Mouse (Mus musculus): ENCODE data around the gene Sugp1. TPM values are rescaled to one million over a fixed set of nuclear protein-coding genes. Genes with fewer than 3 reads are reported as not detected.

The Sugp1 gene
- polyA plus RNA-seq, 1 experiment = not detected

DNA sequence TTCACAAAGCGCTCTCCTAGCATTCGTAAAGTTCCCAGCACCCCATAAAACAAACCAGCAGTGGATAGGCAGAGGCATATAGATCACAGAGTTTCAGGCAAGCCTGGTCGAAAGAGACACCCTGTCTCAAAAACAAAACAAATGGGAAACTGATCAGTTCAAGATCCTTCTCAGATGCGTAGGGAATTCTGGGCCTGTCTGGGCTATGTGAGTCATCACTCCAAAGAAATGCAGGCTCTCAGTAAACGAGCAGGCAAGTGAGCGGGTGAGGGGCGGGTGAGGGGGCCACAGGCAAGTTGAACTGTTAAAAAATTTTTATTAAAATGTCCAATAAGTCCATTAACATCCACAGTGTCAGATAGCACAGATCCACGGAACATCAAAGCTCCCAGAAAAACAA lies 50.2 kb downstream of the Sugp1 start:
- no peak for TF ChIP-seq CTCF (IDR thresholded peaks at IDR 0.05; ENCODE audit: insufficient read depth, low read depth, low read length)
- TF ChIP-seq POLR2A (IDR thresholded peaks at IDR 0.05; ENCODE audit: insufficient read depth, low read depth, low read length) = no peak
- WGBS = 56% methylated on average over 8 of the region's 8 CpGs

DNA sequence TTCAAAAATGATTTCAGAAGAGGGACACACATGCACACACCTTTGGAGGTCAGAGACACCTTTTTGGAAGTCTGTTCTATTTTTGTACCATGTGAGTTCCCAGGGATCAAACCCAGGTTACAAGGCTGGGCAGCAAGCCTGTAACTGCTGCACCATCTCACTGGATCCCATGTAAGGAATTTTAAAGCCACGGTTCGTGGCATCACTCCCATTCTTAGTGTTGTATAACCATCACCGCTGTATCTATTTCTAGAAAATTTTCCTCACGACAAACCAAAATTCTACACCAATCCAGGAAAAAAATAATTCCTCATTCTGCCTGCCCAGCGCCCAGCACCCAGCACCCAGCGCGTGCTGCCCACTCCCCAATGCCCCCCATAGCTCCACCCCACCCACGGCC lies 56.7 kb downstream of the Sugp1 start:
- H3K4me3 ChIP-seq (ENCODE audit: insufficient read depth, low read depth, low read length) = no peak overlapping the region
- WGBS = 52% methylated on average over 8 of the region's 8 CpGs
- no peak for TF ChIP-seq CTCF (IDR thresholded peaks at IDR 0.05; ENCODE audit: insufficient read depth, low read depth, low read length)
- no peak for TF ChIP-seq POLR2A (IDR thresholded peaks at IDR 0.05; ENCODE audit: insufficient read depth, low read depth, low read length)
- no peak overlapping the region for H3K27ac ChIP-seq (ENCODE audit: insufficient read depth, low read depth, low read length)
- peaks cover 15% of the 10 kb centered on the region for H3K4me1 ChIP-seq (ENCODE audit: control insufficient read depth, insufficient read depth, low read length)

More for the DNA sequence above, 50.2 kb downstream of the Sugp1 start:
- Histone ChIP-seq H3K4me1 (ENCODE audit: control insufficient read depth, insufficient read depth, low read length) (peaks cover 25% of the 10 kb centered on the region), H3K4me3 (ENCODE audit: insufficient read depth, low read depth, low read length) (no peak overlapping the region), H3K27ac (ENCODE audit: insufficient read depth, low read depth, low read length) (0 out of 2 replicates have a peak overlapping the region, but pooled peaks have one; percentile 47)

DNA sequence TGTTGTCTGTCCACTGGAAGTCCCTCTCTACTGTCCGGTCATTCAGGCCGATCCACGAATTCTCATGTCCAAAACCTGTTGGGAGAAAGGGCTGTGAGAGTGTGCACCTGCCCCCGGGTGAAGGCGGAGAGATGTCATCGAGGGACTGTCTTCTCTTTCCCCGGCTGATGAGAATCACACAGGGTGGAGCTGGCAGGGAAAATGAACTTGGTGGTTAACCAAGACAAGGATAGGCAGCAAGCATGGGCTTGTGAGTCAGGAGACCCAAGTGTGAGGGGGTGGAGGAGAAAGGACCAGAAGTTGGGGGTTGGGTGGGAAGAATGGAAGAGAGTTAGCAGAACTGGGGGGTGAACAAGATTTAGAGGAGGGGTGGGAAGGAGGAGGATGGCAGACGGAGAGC lies 57.6 kb downstream of the Sugp1 start:
- WGBS = 58% methylated on average over 8 of the region's 8 CpGs
- H3K4me3 ChIP-seq (ENCODE audit: insufficient read depth, low read depth, low read length) = no peak overlapping the region
- no peak for TF ChIP-seq POLR2A (IDR thresholded peaks at IDR 0.05; ENCODE audit: insufficient read depth, low read depth, low read length)
- TF ChIP-seq CTCF (IDR thresholded peaks at IDR 0.05; ENCODE audit: insufficient read depth, low read depth, low read length) = no peak
- peaks cover 15% of the 10 kb centered on the region for H3K4me1 ChIP-seq (ENCODE audit: control insufficient read depth, insufficient read depth, low read length)
- H3K27ac ChIP-seq (ENCODE audit: insufficient read depth, low read depth, low read length) = peak overlapping the region; percentile 22; the same call in 1 of the 2 replicates

DNA sequence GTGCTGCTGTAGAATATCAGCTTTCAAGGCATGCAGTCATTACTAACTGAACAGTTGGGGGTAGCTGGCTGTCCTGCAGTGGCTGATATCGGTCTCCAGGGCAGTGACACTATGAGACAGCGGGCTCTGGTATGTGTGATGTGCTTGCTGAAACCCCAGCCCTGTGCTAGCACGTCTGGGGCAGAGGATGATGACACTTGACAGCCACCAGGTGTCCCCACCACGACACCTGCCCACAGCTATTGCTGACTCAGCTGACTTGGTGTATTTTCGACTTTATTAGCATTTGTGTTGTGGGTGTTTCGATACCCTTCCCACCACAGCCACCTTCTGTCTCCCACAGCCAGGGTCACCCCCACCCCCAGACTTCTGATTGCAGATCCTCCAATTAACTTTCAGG lies 61.9 kb downstream of the Sugp1 start:
- no peak overlapping the region for H3K4me3 ChIP-seq (ENCODE audit: insufficient read depth, low read depth, low read length)
- H3K27ac ChIP-seq (ENCODE audit: insufficient read depth, low read depth, low read length) = no peak overlapping the region
- peaks cover 15% of the 10 kb centered on the region for H3K4me1 ChIP-seq (ENCODE audit: control insufficient read depth, insufficient read depth, low read length)
- TF ChIP-seq POLR2A (IDR thresholded peaks at IDR 0.05; ENCODE audit: insufficient read depth, low read depth, low read length) = no peak
- no peak for TF ChIP-seq CTCF (IDR thresholded peaks at IDR 0.05; ENCODE audit: insufficient read depth, low read depth, low read length)
- 20% methylated on average over 6 of the region's 6 CpGs for WGBS

DNA sequence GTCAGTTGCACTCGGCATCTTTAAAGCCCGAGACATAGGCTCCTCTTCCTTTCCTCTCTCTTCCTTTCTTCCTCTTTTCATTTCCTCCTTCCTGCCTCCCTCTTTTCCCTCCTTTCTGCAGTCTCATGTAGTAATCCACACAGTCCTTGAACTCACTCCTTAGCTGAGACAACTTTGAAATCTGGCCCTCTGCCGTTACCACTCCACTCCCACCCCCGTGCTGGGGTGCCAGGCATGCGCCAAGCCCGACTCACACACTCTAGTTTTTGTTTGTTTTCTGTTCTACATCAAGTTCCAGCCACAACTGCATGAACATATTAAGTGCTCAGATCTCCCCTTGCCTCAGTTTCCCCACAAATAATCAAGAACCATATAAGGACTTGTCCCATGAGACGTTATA lies 62.3 kb downstream of the Sugp1 start:
- 44% methylated on average over 7 of the region's 7 CpGs for WGBS
- TF ChIP-seq CTCF (IDR thresholded peaks at IDR 0.05; ENCODE audit: insufficient read depth, low read depth, low read length) (no peak), POLR2A (IDR thresholded peaks at IDR 0.05; ENCODE audit: insufficient read depth, low read depth, low read length) (no peak)
- H3K4me3 ChIP-seq (ENCODE audit: insufficient read depth, low read depth, low read length) = no peak overlapping the region
- H3K27ac ChIP-seq (ENCODE audit: insufficient read depth, low read depth, low read length) = no peak overlapping the region
- peaks cover 14% of the 10 kb centered on the region for H3K4me1 ChIP-seq (ENCODE audit: control insufficient read depth, insufficient read depth, low read length)

DNA sequence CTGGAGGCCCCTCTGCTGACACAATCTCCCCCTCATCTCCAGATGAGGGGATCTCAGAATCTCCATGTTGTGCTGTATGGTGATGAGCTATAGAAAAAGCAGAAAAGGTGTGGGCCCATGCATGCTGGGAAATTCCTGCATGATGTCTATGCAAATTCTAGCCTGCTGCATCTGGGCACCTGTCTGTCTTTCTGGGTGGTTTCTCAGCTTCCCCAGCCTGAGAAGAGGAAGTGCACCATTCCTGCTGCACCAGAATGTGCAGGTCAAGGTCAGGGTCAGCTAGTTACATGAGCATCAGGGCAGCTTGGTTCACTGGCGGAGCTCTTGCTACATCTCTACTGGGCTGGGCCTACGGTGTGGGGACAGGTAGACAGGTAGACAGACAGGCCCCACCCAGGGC lies 67.8 kb downstream of the Sugp1 start:
- WGBS = 88% methylated on average over 2 of the region's 2 CpGs
- Histone ChIP-seq H3K4me1 (ENCODE audit: control insufficient read depth, insufficient read depth, low read length) (peaks cover 16% of the 10 kb centered on the region), H3K4me3 (ENCODE audit: insufficient read depth, low read depth, low read length) (no peak overlapping the region), H3K27ac (ENCODE audit: insufficient read depth, low read depth, low read length) (no peak overlapping the region)
- TF ChIP-seq CTCF (IDR thresholded peaks at IDR 0.05; ENCODE audit: insufficient read depth, low read depth, low read length) (no peak), POLR2A (IDR thresholded peaks at IDR 0.05; ENCODE audit: insufficient read depth, low read depth, low read length) (no peak)

DNA sequence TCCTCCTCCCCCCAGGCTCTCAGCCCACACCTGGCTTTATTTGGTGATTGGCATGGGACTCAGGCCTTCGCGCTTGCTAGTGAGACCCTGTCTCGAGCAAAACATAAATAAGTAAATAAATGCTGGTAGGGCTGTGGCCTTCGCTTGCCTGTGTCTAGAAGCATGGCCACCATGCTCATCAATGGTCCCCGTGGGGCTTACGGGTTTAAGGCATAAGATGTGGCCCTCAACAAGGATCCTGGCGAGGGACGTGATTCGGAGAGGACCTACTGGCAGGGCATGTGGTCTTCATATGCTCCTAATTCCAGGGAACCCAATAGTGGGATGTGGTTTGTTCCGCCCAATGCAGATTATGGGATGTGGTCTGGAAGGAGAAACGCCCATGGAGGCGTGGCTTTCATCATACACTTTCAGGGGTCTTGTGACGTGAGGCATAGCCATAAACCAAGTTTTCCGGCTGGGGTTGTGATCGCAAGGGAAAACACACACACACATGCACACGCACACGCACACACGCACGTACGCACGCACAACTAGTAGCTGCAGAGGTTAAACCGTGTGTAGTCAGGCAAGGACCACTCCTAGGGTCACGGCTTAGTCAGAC lies 68.7 kb downstream of the Sugp1 start:
- WGBS = 83% methylated on average over 23 of the region's 23 CpGs
- Histone ChIP-seq H3K4me1 (ENCODE audit: control insufficient read depth, insufficient read depth, low read length) (peaks cover 16% of the 10 kb centered on the region), H3K4me3 (ENCODE audit: insufficient read depth, low read depth, low read length) (no peak overlapping the region), H3K27ac (ENCODE audit: insufficient read depth, low read depth, low read length) (no peak overlapping the region)
- TF ChIP-seq POLR2A (IDR thresholded peaks at IDR 0.05; ENCODE audit: insufficient read depth, low read depth, low read length) (no peak), CTCF (IDR thresholded peaks at IDR 0.05; ENCODE audit: insufficient read depth, low read depth, low read length) (no peak)

DNA sequence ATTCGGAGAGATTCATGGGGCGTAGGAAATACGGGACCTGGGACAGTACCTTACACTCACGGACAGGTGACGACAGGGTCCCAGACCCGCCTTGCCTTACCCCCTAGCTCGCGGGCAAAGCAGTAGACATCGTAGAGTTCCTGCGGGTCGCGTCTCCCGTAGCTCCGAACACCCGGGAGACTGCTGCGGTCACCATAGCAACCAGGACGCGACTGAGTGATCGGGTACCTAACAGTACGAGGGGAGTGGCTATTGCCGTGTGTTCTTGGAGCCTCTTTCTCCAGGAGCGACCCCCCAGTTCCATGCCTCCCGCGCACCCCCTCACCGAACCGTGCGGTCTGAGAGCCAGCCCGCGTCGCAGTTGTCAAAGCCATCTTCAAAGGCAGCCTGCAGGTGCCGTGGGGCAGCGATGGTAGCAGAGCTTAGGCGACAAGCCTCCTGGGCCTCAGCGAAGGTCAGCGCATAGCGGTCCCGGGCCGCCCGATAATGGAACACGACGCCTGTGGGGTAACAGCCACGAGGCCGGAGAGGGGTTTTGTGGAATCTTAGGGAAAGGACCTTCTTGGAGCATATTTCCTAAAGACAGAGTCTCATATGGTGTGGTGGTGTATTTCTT lies 69.9 kb downstream of the Sugp1 start:
- Histone ChIP-seq H3K27ac (ENCODE audit: insufficient read depth, low read depth, low read length) (no peak overlapping the region), H3K4me1 (ENCODE audit: control insufficient read depth, insufficient read depth, low read length) (peaks cover 26% of the 10 kb centered on the region), H3K4me3 (ENCODE audit: insufficient read depth, low read depth, low read length) (no peak overlapping the region)
- WGBS = 41% methylated on average over 43 of the region's 43 CpGs
- no peak for TF ChIP-seq POLR2A (IDR thresholded peaks at IDR 0.05; ENCODE audit: insufficient read depth, low read depth, low read length)
- TF ChIP-seq CTCF (IDR thresholded peaks at IDR 0.05; ENCODE audit: insufficient read depth, low read depth, low read length) = no peak

DNA sequence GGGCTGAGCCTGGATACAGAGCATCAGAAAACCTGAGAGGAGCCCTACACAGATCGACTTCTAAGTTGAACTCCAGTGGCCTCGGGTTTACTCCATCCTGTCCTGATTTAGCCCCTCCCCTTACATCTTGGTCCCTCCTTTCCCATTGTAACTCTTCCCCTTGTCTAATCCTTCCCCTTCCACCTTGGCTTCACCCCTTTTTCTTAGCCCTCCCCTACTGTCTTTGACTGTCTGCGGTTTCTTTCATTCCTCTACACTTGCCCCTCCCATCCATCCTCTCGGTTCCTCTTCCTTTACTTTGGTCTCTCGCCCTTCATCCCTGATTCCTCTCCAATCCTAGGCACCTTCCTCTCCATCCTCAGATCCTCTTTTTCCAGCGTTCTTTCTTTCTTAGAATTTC lies 71.9 kb downstream of the Sugp1 start:
- no peak overlapping the region for H3K27ac ChIP-seq (ENCODE audit: insufficient read depth, low read depth, low read length)
- TF ChIP-seq CTCF (IDR thresholded peaks at IDR 0.05; ENCODE audit: insufficient read depth, low read depth, low read length) (no peak), POLR2A (IDR thresholded peaks at IDR 0.05; ENCODE audit: insufficient read depth, low read depth, low read length) (no peak)
- 46% methylated on average over 6 of the region's 6 CpGs for WGBS
- no peak overlapping the region for H3K4me3 ChIP-seq (ENCODE audit: insufficient read depth, low read depth, low read length)
- H3K4me1 ChIP-seq (ENCODE audit: control insufficient read depth, insufficient read depth, low read length) = peaks cover 39% of the 10 kb centered on the region

All from olfactory bulb, adult 2 months (tissue).